Mouse (Mus musculus) thymus, adult 2 months (tissue): ENCODE results near the gene Aimp2. TPM values are rescaled to one million over a fixed set of nuclear protein-coding genes. Genes with fewer than 3 reads are reported as not detected.

Experiments
- DNase-seq: peaks from one replicate; pipeline ENCODE4 v3.0.0; 2021
- H3K27ac ChIP-seq: fragments of 200-500 bp; 2 replicates; pipeline ENCODE4 v1.5.1; 2012; ENCODE audit warnings: low read length, control low read depth; ENCODE audit not compliant: control insufficient read depth, insufficient read depth
- H3K27me3 ChIP-seq: fragments of 200-500 bp; 2 replicates; pipeline ENCODE4 v1.6.1; 2012; ENCODE audit warnings: mild to moderate bottlenecking, low read length, moderate library complexity, mixed read lengths; ENCODE audit not compliant: control insufficient read depth, insufficient read depth
- H3K36me3 ChIP-seq: fragments of 200-500 bp; 2 replicates; pipeline ENCODE4 v1.6.1; 2012; ENCODE audit warnings: mild to moderate bottlenecking, low read length, moderate library complexity; ENCODE audit not compliant: control insufficient read depth, insufficient read depth
- H3K4me1 ChIP-seq: fragments of 200-500 bp; replicated peaks from 2 replicates; pipeline ENCODE4 v1.6.1; 2012; ENCODE audit warnings: low read length; ENCODE audit not compliant: control insufficient read depth, insufficient read depth
- H3K4me3 ChIP-seq: fragments of 200-500 bp; 2 replicates; pipeline ENCODE4 v1.5.1; 2012; ENCODE audit warnings: mild to moderate bottlenecking, low read length, control low read depth, moderate library complexity; ENCODE audit not compliant: control insufficient read depth, insufficient read depth
- CTCF ChIP-seq: fragments of 200-500 bp; IDR thresholded peaks from 2 replicates; pipeline ENCODE4 v1.5.1; 2012; ENCODE audit warnings: mild to moderate bottlenecking, control low read depth, low read length, moderate library complexity, borderline replicate concordance; ENCODE audit not compliant: control insufficient read depth, poor library complexity, insufficient read depth; ENCODE audit errors: extremely low read depth
- POLR2A ChIP-seq: fragments of 200-500 bp; IDR thresholded peaks from 2 replicates; pipeline ENCODE4 v1.6.1; 2012; ENCODE audit warnings: mild to moderate bottlenecking, low read length, control low read depth, moderate library complexity; ENCODE audit not compliant: control insufficient read depth, poor library complexity, insufficient read depth; ENCODE audit errors: extremely low read depth
- WGBS: fragments of 180-500 bp; shearing (Covaris S2); methylation state at CpG from one replicate; pipeline ENCODE4 v1.1.7; 2018; 5-methylcytosine and 5-hydroxymethylcytosine counted together
- polyA plus RNA-seq: library from polyadenylated mRNA; depleted of rRNA; stranded (reverse); fragments of >200 nt; gene quantifications from 2 replicates; pipeline ENCODE4 v1.2.3, GENCODE M21; 2012

Aimp2 gene
- polyA plus RNA-seq, 1 experiment: 37.4 TPM

DNA sequence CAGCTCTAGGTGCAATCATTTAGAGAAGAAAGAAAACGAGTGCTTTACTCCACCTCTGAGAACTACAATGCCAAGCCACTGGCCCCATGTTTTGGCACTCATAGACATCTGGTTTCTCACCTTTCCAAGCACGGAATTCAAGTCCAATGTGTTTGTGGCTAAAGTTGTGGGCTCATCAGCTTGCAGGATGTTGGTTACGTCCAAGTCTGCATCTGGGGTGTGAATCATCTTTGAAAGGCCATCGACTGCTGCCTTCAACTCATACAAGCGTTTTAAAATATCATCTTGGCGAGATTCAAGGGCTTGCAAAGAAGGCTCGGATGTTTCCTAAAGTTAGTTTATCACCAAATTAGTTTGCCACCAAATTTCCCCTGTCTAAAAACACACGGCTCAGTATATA lies 3.2 kb downstream of the Aimp2 start:
- no peak for DNase-seq
- no peaks in the 10 kb centered on the region for H3K27me3 ChIP-seq
- H3K27ac ChIP-seq: no peak overlapping the region
- no peak overlapping the region for H3K4me3 ChIP-seq
- H3K36me3 ChIP-seq: peaks cover 13% of the 10 kb centered on the region
- H3K4me1 ChIP-seq: peaks cover 5% of the 10 kb centered on the region
- 92% methylated on average over 8 of the region's 8 CpGs for WGBS
- TF ChIP-seq POLR2A (no peak), CTCF (no peak)

DNA sequence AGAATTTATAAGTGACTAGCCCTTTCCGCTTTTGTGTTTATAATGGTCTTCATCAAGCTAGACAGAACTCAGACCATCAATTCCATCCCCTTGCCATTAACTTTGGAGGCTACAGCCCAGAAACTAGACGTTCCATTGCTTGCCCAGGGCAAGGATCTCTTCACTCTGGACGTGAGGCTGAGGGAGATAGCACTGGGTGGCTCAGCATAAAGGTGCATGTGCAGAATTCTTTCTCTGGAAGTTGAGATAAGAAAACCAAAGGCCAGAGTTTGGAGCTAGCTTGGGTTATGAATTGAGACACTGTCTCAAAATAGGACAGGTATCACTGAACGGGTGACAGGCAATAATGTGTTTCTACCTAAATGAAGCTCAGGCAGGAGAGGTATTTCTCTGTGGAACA lies 5.8 kb downstream of the Aimp2 start:
- peaks cover 19% of the 10 kb centered on the region for H3K36me3 ChIP-seq
- 97% methylated on average over 4 of the region's 4 CpGs for WGBS
- DNase-seq: no peak

DNA sequence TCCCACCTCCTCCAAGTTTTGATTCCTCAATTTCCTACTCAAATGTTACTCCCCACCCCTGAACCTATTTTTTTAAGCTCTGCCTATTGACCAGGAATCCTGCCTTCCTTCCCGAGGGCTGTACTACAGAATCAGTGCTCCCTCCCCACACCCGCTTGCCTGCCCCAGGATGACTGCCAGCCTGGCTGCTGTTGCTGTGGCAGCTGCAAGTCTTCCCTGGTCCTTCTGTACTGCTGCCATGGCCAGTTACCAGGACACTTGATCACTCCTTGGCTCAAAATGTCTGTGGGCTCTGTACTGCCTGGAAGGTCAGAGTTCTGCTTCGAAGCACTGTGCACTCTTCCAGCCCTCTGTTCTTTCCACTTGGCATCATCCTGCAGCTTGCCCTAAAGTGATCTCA lies 7.5 kb downstream of the Aimp2 start:
- peaks cover 35% of the 10 kb centered on the region for H3K36me3 ChIP-seq

More for the DNA sequence above, 5.8 kb downstream of the Aimp2 start:
- Histone ChIP-seq H3K27me3 (no peaks in the 10 kb centered on the region), H3K4me1 (peaks cover 2% of the 10 kb centered on the region), H3K4me3 (no peak overlapping the region), H3K27ac (no peak overlapping the region)
- TF ChIP-seq CTCF (no peak), POLR2A (no peak)

DNA sequence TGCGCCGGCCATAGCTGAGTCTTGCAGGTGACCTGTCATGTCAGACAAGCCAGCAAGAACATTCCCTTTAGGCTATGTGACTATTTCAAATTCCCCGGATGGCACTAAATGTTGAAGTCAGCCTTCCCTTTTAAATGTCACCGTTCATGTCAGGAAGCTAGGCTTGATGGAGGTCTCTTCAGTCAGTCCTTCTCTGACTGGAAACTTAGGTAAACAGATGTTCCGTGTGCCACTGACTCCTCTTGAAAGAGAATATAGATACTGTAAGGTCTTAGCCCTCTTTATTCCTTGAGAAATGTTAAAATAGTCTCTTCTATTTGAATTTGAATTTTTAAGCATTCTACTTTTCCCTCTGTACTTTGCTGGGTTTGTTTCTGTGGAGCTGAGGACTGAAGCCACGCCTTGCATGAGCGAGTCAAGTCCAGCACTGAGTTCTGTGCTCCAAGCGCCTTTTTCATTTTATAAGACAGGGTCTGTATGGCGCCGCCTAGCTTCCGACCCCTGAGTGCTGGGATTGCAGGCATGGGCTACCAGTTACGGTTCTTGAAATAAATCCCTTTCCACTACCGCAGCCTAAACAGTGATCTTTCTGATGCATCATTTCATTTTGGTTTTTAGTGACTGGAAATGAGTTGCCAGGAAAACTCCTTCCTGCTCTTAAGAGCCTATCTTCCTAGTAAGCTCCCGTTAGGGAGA lies 11.9 kb downstream of the Aimp2 start, which contains the start of gene Ankrd61:
Ankrd61 (minus strand) TSS at position 51 of the 696 bp plus-strand sequence.
- no peaks in the 10 kb centered on the region for H3K4me1 ChIP-seq
- H3K27me3 ChIP-seq: no peaks in the 10 kb centered on the region
- H3K36me3 ChIP-seq: peaks cover 31% of the 10 kb centered on the region
- H3K4me3 ChIP-seq: no peak within 1 kb of the TSS
- WGBS: 96% methylated on average over 14 of the region's 14 CpGs
- no peak within 1 kb of the TSS for H3K27ac ChIP-seq
- no peak for DNase-seq
- TF ChIP-seq CTCF (no peak), POLR2A (no peak)

More for the DNA sequence above, 7.5 kb downstream of the Aimp2 start:
- DNase-seq: no peak
- WGBS: 92% methylated on average over 3 of the region's 3 CpGs
- H3K4me3 ChIP-seq: no peak overlapping the region
- no peaks in the 10 kb centered on the region for H3K4me1 ChIP-seq
- no peaks in the 10 kb centered on the region for H3K27me3 ChIP-seq
- TF ChIP-seq POLR2A (no peak), CTCF (no peak)
- H3K27ac ChIP-seq: no peak overlapping the region

DNA sequence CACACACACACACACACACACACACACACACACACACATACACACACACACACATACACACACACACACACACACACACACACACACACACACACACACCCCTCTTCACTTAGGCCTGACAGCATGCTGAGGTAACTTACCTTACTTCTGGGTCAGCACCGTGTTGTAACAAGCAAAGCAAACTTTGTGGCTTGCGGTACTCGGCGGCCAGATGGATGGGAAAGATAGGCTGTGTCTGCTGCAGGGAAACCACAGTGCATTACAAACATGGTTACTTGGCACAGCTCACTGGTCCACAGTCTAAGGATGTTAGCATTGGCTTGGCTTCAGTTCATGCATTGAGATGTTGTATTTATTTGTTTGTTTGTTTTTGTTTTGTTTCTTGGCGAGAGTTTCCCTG lies 16.3 kb downstream of the Aimp2 start:
- Histone ChIP-seq H3K4me1 (no peaks in the 10 kb centered on the region), H3K27me3 (no peaks in the 10 kb centered on the region), H3K4me3 (no peak overlapping the region), H3K27ac (no peak overlapping the region), H3K36me3 (peaks cover 34% of the 10 kb centered on the region)
- TF ChIP-seq CTCF: no peak
- TF ChIP-seq POLR2A: no peak
- DNase-seq: no peak
- 19% methylated on average over 5 of the region's 5 CpGs for WGBS

DNA sequence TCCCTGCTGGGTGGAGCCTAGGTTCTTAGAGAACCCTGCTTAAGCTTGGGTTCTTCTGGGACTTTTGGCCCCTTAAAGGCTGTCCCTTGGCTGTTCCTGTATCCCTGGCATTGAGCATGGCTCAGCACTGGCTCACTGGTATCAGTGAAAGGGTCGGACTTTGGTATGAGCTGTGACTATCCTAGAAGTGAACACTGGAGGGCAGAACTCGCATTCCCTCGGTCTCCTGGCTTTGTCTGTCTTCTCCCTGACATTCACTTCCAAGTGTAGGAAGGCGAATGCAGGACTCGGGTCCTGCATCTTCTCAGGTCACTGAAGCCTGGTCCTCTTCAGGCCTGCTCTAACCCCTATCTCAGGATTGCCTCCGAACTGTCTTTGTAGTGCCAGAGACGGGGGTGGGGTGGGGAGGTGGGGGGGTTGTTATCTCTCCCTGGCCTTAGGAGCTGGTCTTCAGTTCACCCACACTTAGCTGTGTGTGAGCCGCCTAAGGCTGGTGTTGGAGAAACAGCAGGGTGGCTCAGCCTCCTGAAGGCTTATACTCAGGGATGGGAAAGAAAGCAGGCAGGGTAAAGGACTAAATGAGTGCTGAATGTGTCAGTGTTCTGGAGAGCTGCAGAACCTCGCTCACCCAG lies 17.3 kb downstream of the Aimp2 start:
- Histone ChIP-seq H3K27me3 (no peaks in the 10 kb centered on the region), H3K36me3 (peaks cover 28% of the 10 kb centered on the region), H3K27ac (no peak overlapping the region), H3K4me3 (no peak overlapping the region), H3K4me1 (no peaks in the 10 kb centered on the region)
- WGBS: 95% methylated on average over 9 of the region's 9 CpGs
- no peak for TF ChIP-seq POLR2A
- no peak for TF ChIP-seq CTCF
- no peak for DNase-seq

DNA sequence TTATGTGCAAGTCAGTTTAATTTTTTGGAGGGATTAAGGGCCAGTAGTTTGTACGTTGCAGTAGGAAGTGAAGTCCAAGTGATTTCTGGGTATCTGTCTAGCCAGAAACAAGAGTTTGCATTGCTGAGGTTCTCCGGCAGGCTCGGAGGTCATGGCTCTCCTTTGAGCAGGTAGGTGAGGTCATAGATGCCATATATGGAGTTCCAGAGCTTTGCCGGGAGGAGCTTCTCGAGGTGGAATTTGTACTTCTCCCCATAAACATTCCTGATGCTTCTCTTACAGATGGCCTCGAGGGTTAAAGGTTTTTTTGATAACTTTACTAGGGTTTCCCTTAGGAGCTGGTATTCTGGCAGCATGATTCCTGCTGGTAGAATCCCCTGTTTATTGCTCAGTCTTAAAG lies 18.9 kb downstream of the Aimp2 start:
- WGBS: 97% methylated on average over 6 of the region's 6 CpGs
- no peak for DNase-seq
- peaks cover 37% of the 10 kb centered on the region for H3K36me3 ChIP-seq

More for the DNA sequence above, 18.9 kb downstream of the Aimp2 start:
- TF ChIP-seq CTCF (no peak), POLR2A (no peak)
- no peak overlapping the region for H3K27ac ChIP-seq
- H3K4me1 ChIP-seq: no peaks in the 10 kb centered on the region
- no peak overlapping the region for H3K4me3 ChIP-seq
- H3K27me3 ChIP-seq: no peaks in the 10 kb centered on the region
